Mouse (Mus musculus) E14TG2a.4 (cell line): ENCODE data around the gene Tmem251.

ENCODE experiments used
- CTCF ChIP-seq: conservative IDR thresholded peaks from 2 replicates; pipeline ENCODE4 v1.5.1; 2014; ENCODE audit warnings: low read length
- POU5F1 ChIP-seq: IDR thresholded peaks from 2 replicates; pipeline ENCODE4 v1.6.1; 2014; ENCODE audit warnings: low read length, borderline replicate concordance

- no peak for TF ChIP-seq CTCF
- no peak for TF ChIP-seq POU5F1
These were observed 18.1 kb downstream of the Tmem251 start for GRCm38 (mm10) chr12:102761668-102762067.
